Mouse (Mus musculus) G1E (cell line): ENCODE data around the gene Pmf1. TPM values are rescaled to one million over a fixed set of nuclear protein-coding genes. Genes with fewer than 3 reads are reported as not detected.

Experiments
- ATAC-seq: 2 replicates; pipeline ENCODE4 v1.8.0; 2016; ENCODE audit warnings: mild to moderate bottlenecking; ENCODE audit not compliant: insufficient number of reproducible peaks, poor library complexity, low FRiP score, severe bottlenecking; ENCODE audit errors: extremely low read depth
- DNase-seq: peaks from one replicate; pipeline ENCODE4 v3.0.0; 2012; ENCODE audit warnings: low spot score
- H3K27me3 ChIP-seq: 2 replicates; pipeline ENCODE4 v1.6.1; 2012; ENCODE audit warnings: mild to moderate bottlenecking, low read length, inconsistent platforms; ENCODE audit not compliant: insufficient read depth
- H3K36me3 ChIP-seq: replicated peaks from 2 replicates; pipeline ENCODE3; 2012; ENCODE audit warnings: mild to moderate bottlenecking, inconsistent platforms
- H3K4me1 ChIP-seq: 2 replicates; pipeline ENCODE4 v1.6.1; 2012; ENCODE audit warnings: low read depth, low read length, inconsistent platforms, mixed read lengths; ENCODE audit not compliant: insufficient read depth
- H3K4me3 ChIP-seq: 2 replicates; pipeline ENCODE4 v1.5.1; 2012; ENCODE audit warnings: low read depth, mild to moderate bottlenecking, inconsistent platforms, low read length, moderate library complexity, mixed read lengths
- H3K9me3 ChIP-seq: replicated peaks from 2 replicates; pipeline ENCODE4 v1.6.1; 2012; ENCODE audit warnings: inconsistent platforms
- CTCF ChIP-seq: IDR thresholded peaks from 2 replicates; pipeline ENCODE4 v1.5.1; 2012; ENCODE audit warnings: low read depth, low read length, inconsistent platforms, mixed read lengths
- GATA1 ChIP-seq: IDR thresholded peaks from 2 replicates; pipeline ENCODE4 v1.6.1; 2012; ENCODE audit warnings: borderline replicate concordance, low read length, inconsistent platforms, mixed read lengths
- GATA2 ChIP-seq: IDR thresholded peaks from 2 replicates; pipeline ENCODE4 v1.6.1; 2012; ENCODE audit warnings: low read depth, low read length, inconsistent platforms, borderline replicate concordance
- POLR2AphosphoS5 ChIP-seq: IDR thresholded peaks from 2 replicates; pipeline ENCODE4 v1.6.1; 2012; ENCODE audit warnings: low read depth, low read length, inconsistent platforms; ENCODE audit not compliant: insufficient replicate concordance
- TAL1 ChIP-seq: conservative IDR thresholded peaks from 2 replicates; pipeline ENCODE4 v1.6.1; 2012; ENCODE audit warnings: low read depth, low read length, inconsistent platforms, mixed read lengths
- polyA plus RNA-seq: library from polyadenylated mRNA; stranded (reverse); fragments of >175 nt; gene quantifications from 2 replicates; pipeline ENCODE4 v1.2.3, GENCODE M21; 2012
- total RNA-seq, 2 experiments: library from RNA; stranded (forward) in 1 of 2; stranded (reverse) in 1 of 2; fragments of 200-1000 nt in 1 of 2; fragments of >200 nt in 1 of 2; fragmentation: Nextera tagmentation in 1 of 2; gene quantifications; 2 replicates each; pipeline ENCODE4 v1.2.3; 2014 to 2017

Gene Pmf1
- total and polyA plus RNA-seq, 3 experiments, result 110 to 273 (median 254) TPM

GRCm38 (mm10) chr3:88359584-88359983 lies 50.5 kb downstream of the Pmf1 start:
- Histone ChIP-seq H3K4me1 (peaks cover 36% of the 10 kb centered on the region), H3K4me3 (no peak overlapping the region), H3K27me3 (no peaks in the 10 kb centered on the region), H3K36me3 (peaks cover 95% of the 10 kb centered on the region), H3K9me3 (no peaks in the 10 kb centered on the region)
- ATAC-seq, result no peak
- TF ChIP-seq TAL1, result no peak
- TF ChIP-seq CTCF, result no peak
- no peak for TF ChIP-seq GATA1
- no peak for TF ChIP-seq POLR2AphosphoS5
- no peak for TF ChIP-seq GATA2
- DNase-seq, result no peak

DNA sequence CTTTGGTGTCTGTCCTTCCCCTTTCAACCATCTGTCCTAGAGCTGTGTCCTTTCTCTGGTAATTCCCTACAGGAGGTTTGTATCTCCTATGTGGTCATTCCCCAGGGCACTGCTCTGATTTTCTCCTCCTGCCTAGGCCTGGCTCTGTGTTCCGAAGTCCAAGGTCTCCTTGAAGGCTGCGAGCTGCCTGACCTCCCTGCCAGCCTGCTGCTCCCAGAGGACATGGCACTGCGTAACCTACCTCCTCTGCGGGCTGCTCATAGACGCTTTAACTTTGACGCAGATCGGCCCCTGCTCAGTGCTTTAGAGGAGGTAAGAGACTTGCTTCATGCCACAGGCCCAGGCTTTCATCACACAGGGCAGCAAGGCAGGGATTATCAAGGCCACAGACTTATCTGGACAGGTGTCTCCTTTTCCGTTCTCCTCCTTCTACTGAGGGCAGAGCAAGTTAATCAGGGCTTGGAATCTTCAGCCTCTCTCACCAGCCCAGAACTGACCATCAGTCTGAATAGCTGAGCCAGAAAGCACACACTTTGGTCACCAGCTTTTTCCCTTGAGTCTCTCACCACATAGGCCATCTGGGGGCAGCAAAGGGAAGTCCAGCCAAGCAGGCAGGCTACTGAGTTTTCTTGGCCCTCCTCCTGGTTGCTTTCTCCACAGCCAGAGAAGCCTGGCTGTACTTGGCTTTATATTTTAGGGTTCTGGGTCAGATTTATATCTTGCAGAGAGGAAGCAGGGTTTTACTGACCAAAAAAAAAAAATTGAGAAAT lies 55.5 kb downstream of the Pmf1 start:
- Histone ChIP-seq H3K27me3 (no peaks in the 10 kb centered on the region; the same call in 1 of the 2 replicates), H3K9me3 (no peaks in the 10 kb centered on the region), H3K4me3 (no peak overlapping the region), H3K4me1 (peaks cover 3% of the 10 kb centered on the region; the same call in 1 of the 2 replicates), H3K36me3 (peaks cover 100% of the 10 kb centered on the region)
- ATAC-seq (no peak), DNase-seq (no peak)
- no peak for TF ChIP-seq CTCF
- TF ChIP-seq GATA1, result no peak
- no peak for TF ChIP-seq POLR2AphosphoS5
- TF ChIP-seq TAL1, result no peak
- TF ChIP-seq GATA2, result no peak

DNA sequence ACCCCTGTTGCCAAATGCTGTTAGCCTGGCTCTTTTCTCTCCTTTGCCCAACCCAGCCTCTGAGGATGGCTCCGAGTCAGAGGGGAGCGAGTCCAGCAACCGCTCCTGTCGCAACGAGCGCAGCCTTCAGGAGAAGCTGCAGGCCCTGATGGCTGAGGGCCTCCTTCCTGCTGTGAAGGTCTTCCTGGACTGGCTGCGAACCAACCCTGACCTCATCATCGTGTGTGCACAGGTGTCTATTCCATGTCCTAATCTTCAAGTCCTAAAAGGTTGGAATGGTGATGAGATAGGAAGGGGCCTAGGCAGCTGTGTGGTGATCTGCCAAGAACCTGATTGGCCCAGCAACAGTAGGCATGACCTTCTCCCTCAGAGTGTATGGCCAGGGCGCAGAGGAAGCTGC lies 57.2 kb downstream of the Pmf1 start:
- TF ChIP-seq GATA1, result no peak
- Histone ChIP-seq H3K9me3 (no peaks in the 10 kb centered on the region), H3K36me3 (peaks cover 100% of the 10 kb centered on the region), H3K4me1 (no peaks in the 10 kb centered on the region; the same call in 1 of the 2 replicates), H3K27me3 (no peaks in the 10 kb centered on the region; the same call in 1 of the 2 replicates), H3K4me3 (no peak overlapping the region)
- ATAC-seq (no peak), DNase-seq (no peak)

DNA sequence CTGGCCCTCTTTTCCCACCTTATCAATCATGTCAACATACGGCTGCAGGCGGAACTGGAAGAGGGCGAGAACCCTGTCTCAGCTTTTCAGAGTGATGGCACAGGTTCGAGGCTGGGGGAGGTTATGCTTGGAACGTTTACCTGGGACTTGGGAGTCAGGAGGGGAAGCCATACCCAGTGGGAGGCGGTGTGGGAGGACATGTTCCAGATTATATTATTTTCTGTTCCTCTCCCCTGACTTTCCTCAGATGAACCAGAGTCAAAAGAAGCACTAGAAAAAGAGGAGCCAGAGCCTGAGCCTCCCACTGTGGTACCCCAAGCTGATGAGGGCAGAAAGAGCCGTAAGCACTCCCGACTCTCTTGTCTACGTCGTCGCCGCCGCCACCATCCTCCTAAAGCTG lies 59.4 kb downstream of the Pmf1 start:
- DNase-seq (no peak), ATAC-seq (no peak)
- Histone ChIP-seq H3K4me1 (no peaks in the 10 kb centered on the region; the same call in 1 of the 2 replicates), H3K4me3 (no peak overlapping the region), H3K27me3 (no peaks in the 10 kb centered on the region; the same call in 1 of the 2 replicates), H3K9me3 (no peaks in the 10 kb centered on the region), H3K36me3 (peaks cover 100% of the 10 kb centered on the region)
- TF ChIP-seq GATA1 (no peak), POLR2AphosphoS5 (no peak), GATA2 (no peak), CTCF (no peak), TAL1 (no peak)

Other genes with a start within 250 kb of the Pmf1 start
Only the 20 nearest of the 21 such genes appear.
- not detected in 2 replicates for gene Rhbg, start 155.6 kb downstream of the Pmf1 start, total RNA-seq (2014; fragmentation: Nextera tagmentation)
- gene Rhbg, start 155.6 kb downstream of the Pmf1 start, total RNA-seq (2017), result not detected in 2 replicates
- gene Rhbg, start 155.6 kb downstream of the Pmf1 start, polyA plus RNA-seq, result not detected in 2 replicates
- gene Gm38392, start 123.1 kb downstream of the Pmf1 start, total RNA-seq (2014; fragmentation: Nextera tagmentation), result not detected in 2 replicates
- gene Gm38392, start 123.1 kb downstream of the Pmf1 start, total RNA-seq (2017), result not detected in 2 replicates
- gene Gm38392, start 123.1 kb downstream of the Pmf1 start, polyA plus RNA-seq, result not detected in 2 replicates
- 11.5 and 17.6 TPM in 2 replicates for gene Tsacc, start 113.3 kb downstream of the Pmf1 start, total RNA-seq (2014; fragmentation: Nextera tagmentation)
- gene Tsacc, start 113.3 kb downstream of the Pmf1 start, total RNA-seq (2017), result 6.3 and 13.9 TPM in 2 replicates
- gene Tsacc, start 113.3 kb downstream of the Pmf1 start, polyA plus RNA-seq, result 0.74 and 1.1 TPM in 2 replicates
- 213 and 234 TPM in 2 replicates for gene Cct3, start 113.2 kb downstream of the Pmf1 start, total RNA-seq (2014; fragmentation: Nextera tagmentation)
- 292 and 314 TPM in 2 replicates for gene Cct3, start 113.2 kb downstream of the Pmf1 start, total RNA-seq (2017)
- 27.9 and 28.7 TPM in 2 replicates for gene Cct3, start 113.2 kb downstream of the Pmf1 start, polyA plus RNA-seq
- 119 and 123 TPM in 2 replicates for gene Glmp, start 85.3 kb downstream of the Pmf1 start, total RNA-seq (2014; fragmentation: Nextera tagmentation)
- gene Glmp, start 85.3 kb downstream of the Pmf1 start, total RNA-seq (2017), result 65.7 and 89.1 TPM in 2 replicates
- 31.4 and 67.5 TPM in 2 replicates for gene Glmp, start 85.3 kb downstream of the Pmf1 start, polyA plus RNA-seq
- gene Tmem79, start 74.2 kb downstream of the Pmf1 start, total RNA-seq (2014; fragmentation: Nextera tagmentation), result 3.8 and 8.1 TPM in 2 replicates
- 1.1 and 1.6 TPM in 2 replicates for gene Tmem79, start 74.2 kb downstream of the Pmf1 start, total RNA-seq (2017)
- 1.3 and 2.7 TPM in 2 replicates for gene Tmem79, start 74.2 kb downstream of the Pmf1 start, polyA plus RNA-seq
- gene Smg5, start 74.1 kb downstream of the Pmf1 start, total RNA-seq (2014; fragmentation: Nextera tagmentation), result 47.5 and 59.3 TPM in 2 replicates
- gene Smg5, start 74.1 kb downstream of the Pmf1 start, total RNA-seq (2017), result 53.9 and 57.6 TPM in 2 replicates
- gene Smg5, start 74.1 kb downstream of the Pmf1 start, polyA plus RNA-seq, result 56.8 and 78.5 TPM in 2 replicates
- gene Paqr6, start 45.7 kb downstream of the Pmf1 start, total RNA-seq (2014; fragmentation: Nextera tagmentation), result not detected in 2 replicates
- 0.12 and 0.38 TPM in 2 replicates for gene Paqr6, start 45.7 kb downstream of the Pmf1 start, total RNA-seq (2017)
- not detected in 2 replicates for gene Paqr6, start 45.7 kb downstream of the Pmf1 start, polyA plus RNA-seq
- not detected in 2 replicates for gene Bglap3, start 37.6 kb downstream of the Pmf1 start, total RNA-seq (2014; fragmentation: Nextera tagmentation)
- gene Bglap3, start 37.6 kb downstream of the Pmf1 start, total RNA-seq (2017), result 0.16 and 0.17 TPM in 2 replicates
- gene Bglap3, start 37.6 kb downstream of the Pmf1 start, polyA plus RNA-seq, result not detected in 2 replicates
- not detected in 2 replicates for gene Bglap2, start 31.6 kb downstream of the Pmf1 start, total RNA-seq (2014; fragmentation: Nextera tagmentation)
- not detected in 2 replicates for gene Bglap2, start 31.6 kb downstream of the Pmf1 start, total RNA-seq (2017)
- not detected in 2 replicates for gene Bglap2, start 31.6 kb downstream of the Pmf1 start, polyA plus RNA-seq
- gene Bglap, start 25.9 kb downstream of the Pmf1 start, total RNA-seq (2014; fragmentation: Nextera tagmentation), result not detected in 2 replicates
- not detected in 2 replicates for gene Bglap, start 25.9 kb downstream of the Pmf1 start, total RNA-seq (2017)
- not detected in 2 replicates for gene Bglap, start 25.9 kb downstream of the Pmf1 start, polyA plus RNA-seq
- gene Slc25a44, start 14.8 kb upstream of the Pmf1 start, total RNA-seq (2014; fragmentation: Nextera tagmentation), result 62.0 and 62.3 TPM in 2 replicates
- 50.3 and 50.9 TPM in 2 replicates for gene Slc25a44, start 14.8 kb upstream of the Pmf1 start, total RNA-seq (2017)
- 17.4 and 23.0 TPM in 2 replicates for gene Slc25a44, start 14.8 kb upstream of the Pmf1 start, polyA plus RNA-seq
- 1.1 TPM in 1 of 2 replicates, not detected in the other for gene Sema4a, start 50.9 kb upstream of the Pmf1 start, total RNA-seq (2014; fragmentation: Nextera tagmentation)
- gene Sema4a, start 50.9 kb upstream of the Pmf1 start, total RNA-seq (2017), result 0.23 and 0.66 TPM in 2 replicates
- 1.3 and 1.7 TPM in 2 replicates for gene Sema4a, start 50.9 kb upstream of the Pmf1 start, polyA plus RNA-seq
- gene Lmna, start 99.6 kb upstream of the Pmf1 start, total RNA-seq (2014; fragmentation: Nextera tagmentation), result 69.3 and 72.1 TPM in 2 replicates
- 96.4 and 98.2 TPM in 2 replicates for gene Lmna, start 99.6 kb upstream of the Pmf1 start, total RNA-seq (2017)
- gene Lmna, start 99.6 kb upstream of the Pmf1 start, polyA plus RNA-seq, result 336 and 381 TPM in 2 replicates
- 6.2 and 8.2 TPM in 2 replicates for gene Mex3a, start 122.1 kb upstream of the Pmf1 start, total RNA-seq (2014; fragmentation: Nextera tagmentation)
- 1.7 and 2.0 TPM in 2 replicates for gene Mex3a, start 122.1 kb upstream of the Pmf1 start, total RNA-seq (2017)
- 9.0 and 9.6 TPM in 2 replicates for gene Mex3a, start 122.1 kb upstream of the Pmf1 start, polyA plus RNA-seq
- gene Rab25, start 138.0 kb upstream of the Pmf1 start, total RNA-seq (2014; fragmentation: Nextera tagmentation), result 1.6 and 4.5 TPM in 2 replicates
- gene Rab25, start 138.0 kb upstream of the Pmf1 start, total RNA-seq (2017), result 0.35 TPM in 1 of 2 replicates, not detected in the other
- gene Rab25, start 138.0 kb upstream of the Pmf1 start, polyA plus RNA-seq, result 0.67 and 0.88 TPM in 2 replicates
- gene Lamtor2, start 142.7 kb upstream of the Pmf1 start, total RNA-seq (2014; fragmentation: Nextera tagmentation), result 44.7 and 64.5 TPM in 2 replicates
- gene Lamtor2, start 142.7 kb upstream of the Pmf1 start, total RNA-seq (2017), result 97.5 and 98.0 TPM in 2 replicates
- gene Lamtor2, start 142.7 kb upstream of the Pmf1 start, polyA plus RNA-seq, result 96.1 and 182 TPM in 2 replicates
- 63.4 and 67.4 TPM in 2 replicates for gene Ubqln4, start 143.4 kb upstream of the Pmf1 start, total RNA-seq (2014; fragmentation: Nextera tagmentation)
- 39.6 and 40.6 TPM in 2 replicates for gene Ubqln4, start 143.4 kb upstream of the Pmf1 start, total RNA-seq (2017)
- gene Ubqln4, start 143.4 kb upstream of the Pmf1 start, polyA plus RNA-seq, result 73.7 and 81.2 TPM in 2 replicates
- gene Ssr2, start 165.5 kb upstream of the Pmf1 start, total RNA-seq (2014; fragmentation: Nextera tagmentation), result 269 and 289 TPM in 2 replicates
- gene Ssr2, start 165.5 kb upstream of the Pmf1 start, total RNA-seq (2017), result 132 and 134 TPM in 2 replicates
- 123 and 280 TPM in 2 replicates for gene Ssr2, start 165.5 kb upstream of the Pmf1 start, polyA plus RNA-seq
- 170 and 181 TPM in 2 replicates for gene Arhgef2, start 195.6 kb upstream of the Pmf1 start, total RNA-seq (2014; fragmentation: Nextera tagmentation)
- gene Arhgef2, start 195.6 kb upstream of the Pmf1 start, total RNA-seq (2017), result 64.2 and 66.2 TPM in 2 replicates
- gene Arhgef2, start 195.6 kb upstream of the Pmf1 start, polyA plus RNA-seq, result 277 and 291 TPM in 2 replicates